Mouse (Mus musculus): ENCODE results near the gene Map4k1. TPM values are rescaled to one million over a fixed set of nuclear protein-coding genes. Genes with fewer than 3 reads are reported as not detected.
A peak's percentile ranks its signal among the peaks of the same experiment; 100 is the strongest.

Gene Map4k1
- polyA plus RNA-seq, 1 experiment from 2014 or later, result 6.7 TPM

- no peaks in the 10 kb centered on the region for H3K4me1 ChIP-seq
- ATAC-seq (ENCODE audit: insufficient number of reproducible peaks, insufficient read depth, low FRiP score, low TSS enrichment), result no peak
- no peak overlapping the region for H3K9ac ChIP-seq
- H3K36me3 ChIP-seq, result 0 out of 2 replicates have a peak, but pooled peaks cover 6% of the 10 kb centered on the region
- H3K4me3 ChIP-seq, result no peak overlapping the region
- peaks cover 6% of the 10 kb centered on the region for H3K9me3 ChIP-seq
- H3K4me2 ChIP-seq (replicated peaks), result no peak overlapping the region
- peaks cover 26% of the 10 kb centered on the region for H3K27me3 ChIP-seq
- H3K27ac ChIP-seq, result no peak overlapping the region
- WGBS, result 91% methylated on average over 1 of the region's 1 CpGs
These were observed 33.1 kb downstream of the Map4k1 start for GRCm38 (mm10) chr7:29014984-29015383.

GRCm38 (mm10) chr7:29016440-29016839, 34.6 kb downstream of the Map4k1 start:
- Histone ChIP-seq H3K27me3 (peaks cover 40% of the 10 kb centered on the region), H3K4me3 (no peak overlapping the region), H3K4me2 (replicated peaks) (no peak overlapping the region), H3K27ac (no peak overlapping the region), H3K36me3 (0 out of 2 replicates have a peak, but pooled peaks cover 6% of the 10 kb centered on the region), H3K4me1 (no peaks in the 10 kb centered on the region), H3K9ac (no peak overlapping the region), H3K9me3 (peaks cover 6% of the 10 kb centered on the region)
- 85% methylated on average over 7 of the region's 7 CpGs for WGBS
- ATAC-seq (ENCODE audit: insufficient number of reproducible peaks, insufficient read depth, low FRiP score, low TSS enrichment), result no peak

GRCm38 (mm10) chr7:29017222-29017621, 35.4 kb downstream of the Map4k1 start:
- H3K36me3 ChIP-seq, result 0 out of 2 replicates have a peak, but pooled peaks cover 6% of the 10 kb centered on the region
- no peak overlapping the region for H3K9ac ChIP-seq
- no peak overlapping the region for H3K4me3 ChIP-seq
- H3K27ac ChIP-seq, result no peak overlapping the region
- ATAC-seq (ENCODE audit: insufficient number of reproducible peaks, insufficient read depth, low FRiP score, low TSS enrichment), result no peak
- peaks cover 40% of the 10 kb centered on the region for H3K27me3 ChIP-seq
- no peaks in the 10 kb centered on the region for H3K4me1 ChIP-seq
- WGBS, result 79% methylated on average over 7 of the region's 7 CpGs
- no peak overlapping the region for H3K4me2 ChIP-seq (replicated peaks)
- H3K9me3 ChIP-seq, result peaks cover 6% of the 10 kb centered on the region

GRCm38 (mm10) chr7:29019447-29020220, 37.8 kb downstream of the Map4k1 start:
- Histone ChIP-seq H3K36me3 (0 out of 2 replicates have a peak, but pooled peaks cover 5% of the 10 kb centered on the region), H3K27me3 (peaks cover 40% of the 10 kb centered on the region), H3K4me2 (replicated peaks) (peak overlapping the region; percentile 63), H3K4me3 (peak overlapping the region; percentile 38), H3K9ac (peak overlapping the region; percentile 45), H3K4me1 (no peaks in the 10 kb centered on the region), H3K27ac (no peak overlapping the region), H3K9me3 (peaks cover 6% of the 10 kb centered on the region)
- ATAC-seq (ENCODE audit: insufficient number of reproducible peaks, insufficient read depth, low FRiP score, low TSS enrichment), result no peak
- 4% methylated on average over 76 of the region's 88 CpGs for WGBS

- WGBS, result 90% methylated on average over 8 of the region's 8 CpGs
- H3K9ac ChIP-seq, result no peak overlapping the region
- H3K27ac ChIP-seq, result no peak overlapping the region
- no peak overlapping the region for H3K4me3 ChIP-seq
- H3K36me3 ChIP-seq, result no peaks in the 10 kb centered on the region
- no peaks in the 10 kb centered on the region for H3K9me3 ChIP-seq
- no peaks in the 10 kb centered on the region for H3K4me1 ChIP-seq
- ATAC-seq (ENCODE audit: insufficient number of reproducible peaks, insufficient read depth, low FRiP score, low TSS enrichment), result no peak
- peaks cover 39% of the 10 kb centered on the region for H3K27me3 ChIP-seq
- H3K4me2 ChIP-seq (replicated peaks), result no peak overlapping the region
These were observed 40.6 kb downstream of the Map4k1 start for GRCm38 (mm10) chr7:29022479-29022878.

- Histone ChIP-seq H3K36me3 (no peaks in the 10 kb centered on the region), H3K27me3 (peaks cover 28% of the 10 kb centered on the region), H3K4me1 (no peaks in the 10 kb centered on the region), H3K9me3 (no peaks in the 10 kb centered on the region), H3K27ac (no peak overlapping the region), H3K4me2 (replicated peaks) (no peak overlapping the region), H3K4me3 (no peak overlapping the region), H3K9ac (no peak overlapping the region)
- WGBS, result 85% methylated on average over 8 of the region's 8 CpGs
- no peak for ATAC-seq (ENCODE audit: insufficient number of reproducible peaks, insufficient read depth, low FRiP score, low TSS enrichment)
These were observed 41.7 kb downstream of the Map4k1 start for GRCm38 (mm10) chr7:29023514-29023913.

- no peak overlapping the region for H3K27ac ChIP-seq
- H3K4me3 ChIP-seq, result no peak overlapping the region
- H3K4me2 ChIP-seq (replicated peaks), result no peak overlapping the region
- no peaks in the 10 kb centered on the region for H3K9me3 ChIP-seq
- ATAC-seq (ENCODE audit: insufficient number of reproducible peaks, insufficient read depth, low FRiP score, low TSS enrichment), result no peak
- no peaks in the 10 kb centered on the region for H3K36me3 ChIP-seq
- H3K9ac ChIP-seq, result no peak overlapping the region
- no peaks in the 10 kb centered on the region for H3K4me1 ChIP-seq
- peaks cover 8% of the 10 kb centered on the region for H3K27me3 ChIP-seq
- WGBS, result 64% methylated on average over 7 of the region's 7 CpGs
These were observed 43.7 kb downstream of the Map4k1 start for GRCm38 (mm10) chr7:29025566-29025965.

- no peak for ATAC-seq (ENCODE audit: insufficient number of reproducible peaks, insufficient read depth, low FRiP score, low TSS enrichment)
- no peaks in the 10 kb centered on the region for H3K36me3 ChIP-seq
- H3K4me1 ChIP-seq, result no peaks in the 10 kb centered on the region
- peaks cover 2% of the 10 kb centered on the region for H3K27me3 ChIP-seq
- WGBS, result 86% methylated on average over 5 of the region's 5 CpGs
- no peak overlapping the region for H3K27ac ChIP-seq
- no peaks in the 10 kb centered on the region for H3K9me3 ChIP-seq
- H3K4me2 ChIP-seq (replicated peaks), result no peak overlapping the region
- no peak overlapping the region for H3K4me3 ChIP-seq
- H3K9ac ChIP-seq, result 0 out of 2 replicates have a peak overlapping the region, but pooled peaks have one; percentile 19
These were observed 44.3 kb downstream of the Map4k1 start for GRCm38 (mm10) chr7:29026195-29026594.

GRCm38 (mm10) chr7:29026811-29027210, 45.0 kb downstream of the Map4k1 start:
- Histone ChIP-seq H3K9ac (0 out of 2 replicates have a peak overlapping the region, but pooled peaks have one; percentile 19), H3K27me3 (no peaks in the 10 kb centered on the region; the same call in 1 of the 2 replicates), H3K27ac (no peak overlapping the region), H3K4me2 (replicated peaks) (no peak overlapping the region), H3K4me1 (no peaks in the 10 kb centered on the region), H3K36me3 (no peaks in the 10 kb centered on the region), H3K4me3 (no peak overlapping the region), H3K9me3 (no peaks in the 10 kb centered on the region)
- no peak for ATAC-seq (ENCODE audit: insufficient number of reproducible peaks, insufficient read depth, low FRiP score, low TSS enrichment)
- WGBS, result 74% methylated on average over 4 of the region's 4 CpGs

- no peak for ATAC-seq (ENCODE audit: insufficient number of reproducible peaks, insufficient read depth, low FRiP score, low TSS enrichment)
- WGBS, result 82% methylated on average over 6 of the region's 6 CpGs
- no peak overlapping the region for H3K4me3 ChIP-seq
- H3K4me1 ChIP-seq, result no peaks in the 10 kb centered on the region
- no peaks in the 10 kb centered on the region for H3K27me3 ChIP-seq
- H3K36me3 ChIP-seq, result no peaks in the 10 kb centered on the region
- H3K27ac ChIP-seq, result no peak overlapping the region
- no peaks in the 10 kb centered on the region for H3K9me3 ChIP-seq
- no peak overlapping the region for H3K4me2 ChIP-seq (replicated peaks)
- H3K9ac ChIP-seq, result no peak overlapping the region
These were observed 46.9 kb downstream of the Map4k1 start for GRCm38 (mm10) chr7:29028761-29029160.

GRCm38 (mm10) chr7:29029690-29030656, 48.1 kb downstream of the Map4k1 start:
- Histone ChIP-seq H3K9me3 (no peaks in the 10 kb centered on the region), H3K27ac (no peak overlapping the region), H3K4me2 (replicated peaks) (no peak overlapping the region), H3K36me3 (no peaks in the 10 kb centered on the region), H3K4me3 (no peak overlapping the region), H3K27me3 (no peaks in the 10 kb centered on the region), H3K4me1 (no peaks in the 10 kb centered on the region), H3K9ac (no peak overlapping the region)
- no peak for ATAC-seq (ENCODE audit: insufficient number of reproducible peaks, insufficient read depth, low FRiP score, low TSS enrichment)
- 91% methylated on average over 14 of the region's 14 CpGs for WGBS

Data from embryonic facial prominence, embryonic 12.5 days (tissue).